Mouse (Mus musculus) thymus, adult 18-20 months (tissue): Measurements from ENCODE around the gene Limch1.

Experiments used
- DNase-seq, 2 experiments: peaks; one replicate each; pipeline ENCODE4 v3.0.0; 2022; ENCODE audit warnings: mixed read lengths in 2 of 2

Limch1 gene

DNA sequence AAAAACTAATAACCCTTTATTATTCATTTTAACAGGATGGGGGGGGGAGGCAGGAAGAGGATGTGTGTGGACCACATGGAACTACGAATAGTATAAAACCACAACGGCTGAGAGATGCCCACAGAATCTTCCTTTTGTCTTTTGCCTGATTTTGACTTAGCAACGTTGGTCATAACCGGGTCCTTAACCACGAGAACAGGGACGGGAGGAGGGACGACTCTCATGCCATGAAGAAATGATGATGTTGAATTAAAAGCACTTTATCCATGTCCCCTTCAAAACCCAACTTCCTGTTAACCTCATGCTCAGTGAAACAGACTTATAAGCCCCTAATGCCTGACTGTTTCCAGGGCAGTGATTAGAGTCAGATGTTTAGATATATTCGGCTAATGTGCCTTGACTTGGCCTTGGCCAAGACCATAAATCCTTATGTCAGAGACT lies 41.0 kb downstream of the Limch1 start:
- DNase-seq, result no peak

- DNase-seq, result no peak
Observed at GRCm38 (mm10) chr5:66789041-66789440, 43.4 kb downstream of the Limch1 start.

GRCm38 (mm10) chr5:66791161-66791560 lies 45.5 kb downstream of the Limch1 start:
- DNase-seq, result no peak

DNA sequence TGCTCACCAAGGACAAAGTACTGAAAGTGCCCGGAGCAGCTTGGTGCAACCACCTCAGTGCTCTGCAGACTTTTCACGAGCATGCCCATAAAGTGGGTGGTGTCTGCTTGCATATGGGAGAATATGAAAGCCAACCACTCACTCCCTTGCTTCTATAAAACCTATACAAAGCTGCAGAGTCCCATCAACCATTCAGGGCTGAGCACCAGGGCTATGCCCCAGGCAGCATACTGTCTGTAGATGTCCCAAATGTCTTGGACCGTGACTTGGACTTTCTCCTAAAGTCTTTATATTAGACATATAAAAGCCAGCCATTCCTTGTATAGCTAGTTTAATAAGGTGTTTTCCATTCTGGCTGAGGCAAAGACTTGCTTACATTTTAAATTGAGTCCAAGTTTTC lies 47.6 kb downstream of the Limch1 start:
- no peak for DNase-seq

DNA sequence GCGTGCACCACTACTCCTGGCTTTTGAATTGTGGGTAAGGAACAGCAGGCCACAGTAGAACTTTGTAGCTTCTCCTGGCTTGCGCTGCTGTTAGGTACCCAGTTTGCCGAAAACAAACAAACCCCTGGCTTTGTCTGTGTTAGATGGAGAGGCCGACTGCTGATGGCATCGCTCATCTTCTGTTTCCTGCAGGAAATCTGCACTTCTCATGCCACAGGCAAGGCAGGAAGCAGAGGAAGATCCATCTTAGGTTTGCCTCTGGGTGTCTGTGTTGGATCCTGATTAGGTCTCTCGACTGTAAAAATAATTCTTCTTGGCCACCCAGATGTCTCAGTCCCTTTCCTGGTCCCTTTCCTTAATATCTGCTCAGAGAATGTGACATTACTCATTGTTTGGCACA lies 51.7 kb downstream of the Limch1 start:
- no peak for DNase-seq

GRCm38 (mm10) chr5:66798135-66798534 lies 52.5 kb downstream of the Limch1 start:
- DNase-seq, result no peak

DNA sequence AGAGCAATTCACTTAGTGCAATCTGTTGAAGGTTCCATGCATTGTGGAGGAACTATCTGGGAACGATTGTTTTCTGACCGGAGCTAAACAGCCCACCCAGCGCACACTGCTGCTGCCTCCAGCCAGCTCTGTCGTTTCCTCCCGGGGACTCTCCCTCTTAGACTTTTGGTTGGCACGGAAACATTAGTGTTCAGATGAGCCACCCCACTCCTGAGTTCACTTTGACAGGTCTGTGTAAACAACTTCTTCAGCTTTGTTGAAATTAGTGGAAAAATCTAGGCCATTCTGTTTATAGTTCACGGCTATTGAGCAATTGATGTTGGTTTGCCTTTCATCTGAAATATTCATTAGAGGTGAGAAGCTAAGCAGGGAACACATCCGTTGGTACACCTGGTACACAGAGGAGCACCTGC lies 53.0 kb downstream of the Limch1 start:
- DNase-seq, result no peak

DNA sequence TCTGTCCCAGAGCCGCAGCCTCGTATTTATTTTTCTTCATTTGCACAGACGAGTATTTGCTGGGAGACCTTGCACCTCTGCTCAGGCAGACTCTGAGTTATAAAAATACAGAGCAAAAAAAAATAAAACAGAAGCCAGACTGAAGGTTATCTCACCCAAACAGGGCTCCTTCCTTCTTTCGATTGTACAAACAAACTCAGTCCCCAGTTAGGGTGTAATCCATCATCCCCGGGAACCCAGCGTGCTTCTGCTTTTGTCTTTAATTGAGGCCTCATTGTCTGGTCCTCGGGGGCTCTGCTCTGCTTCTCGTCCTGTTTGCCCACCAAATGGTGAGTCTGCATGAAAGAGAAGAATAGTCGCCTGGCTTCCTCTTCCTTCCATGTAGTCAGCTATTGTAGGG lies 54.6 kb downstream of the Limch1 start:
- no peak for DNase-seq

- no peak for DNase-seq
Observed at GRCm38 (mm10) chr5:66800977-66801376, 55.4 kb downstream of the Limch1 start.

DNA sequence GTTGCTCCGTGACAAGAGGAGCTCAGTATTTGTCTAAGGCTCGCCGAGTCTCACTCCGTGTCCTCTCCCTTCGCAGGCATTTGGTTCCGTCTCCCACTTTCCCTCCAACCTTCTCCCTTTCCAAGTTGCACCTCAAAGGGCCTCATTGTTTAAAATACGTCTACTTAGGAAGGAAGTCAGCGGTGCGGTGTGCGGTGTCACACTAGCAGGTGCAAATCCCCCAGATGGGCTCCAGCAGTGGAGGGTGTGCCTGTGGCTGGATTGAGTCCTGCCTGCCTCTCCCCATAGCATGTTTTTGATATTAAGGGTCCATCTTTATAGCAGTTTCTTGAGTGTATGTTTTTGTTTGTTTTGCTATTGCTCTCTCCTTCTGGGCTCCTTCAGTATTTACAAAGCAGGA lies 56.6 kb downstream of the Limch1 start:
- peak in 1 of 2 experiments; percentile 5 for DNase-seq

GRCm38 (mm10) chr5:66806335-66806734 lies 60.7 kb downstream of the Limch1 start:
- no peak for DNase-seq

DNA sequence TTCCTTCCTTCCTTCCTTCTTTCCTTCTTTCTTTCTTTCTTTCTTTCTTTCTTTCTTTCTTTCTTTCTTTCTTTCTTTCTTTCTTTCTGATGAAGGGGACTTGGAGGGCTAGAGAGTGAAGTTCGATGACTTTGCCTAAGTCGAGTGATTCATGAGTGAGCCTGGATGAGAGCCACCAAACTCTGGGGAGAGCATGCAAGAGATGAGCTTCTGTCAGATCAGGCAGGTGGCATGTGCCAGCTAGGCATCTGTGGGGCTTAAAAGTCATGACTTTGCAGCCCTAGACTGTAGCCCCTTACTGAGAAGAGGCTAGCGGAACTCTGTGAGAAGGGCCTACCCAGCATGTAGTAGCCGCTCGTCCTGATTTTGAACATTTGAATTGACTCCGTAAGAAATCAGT lies 62.1 kb downstream of the Limch1 start:
- no peak for DNase-seq

GRCm38 (mm10) chr5:66809016-66809570 lies 63.5 kb downstream of the Limch1 start:
- no peak for DNase-seq

DNA sequence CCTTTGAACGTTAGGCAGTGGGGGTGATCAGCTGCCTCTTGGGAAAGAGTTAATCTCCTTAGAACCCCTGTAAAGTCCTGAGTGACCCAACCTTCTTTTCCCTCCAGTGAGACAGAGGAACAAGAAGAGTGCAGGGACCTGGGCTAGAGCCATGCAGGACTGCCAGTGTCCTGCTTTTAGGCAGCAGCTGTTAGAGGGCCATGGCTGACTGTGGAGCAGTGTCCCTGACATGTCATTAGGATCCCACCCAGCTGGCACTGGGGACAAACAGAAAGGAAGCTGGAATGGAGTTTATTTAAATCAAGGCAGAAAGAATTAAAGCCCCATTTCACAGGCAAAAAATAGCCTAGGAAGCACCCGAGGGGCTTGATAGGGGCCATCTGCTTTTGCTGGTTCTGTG lies 64.8 kb downstream of the Limch1 start:
- DNase-seq, result no peak

DNA sequence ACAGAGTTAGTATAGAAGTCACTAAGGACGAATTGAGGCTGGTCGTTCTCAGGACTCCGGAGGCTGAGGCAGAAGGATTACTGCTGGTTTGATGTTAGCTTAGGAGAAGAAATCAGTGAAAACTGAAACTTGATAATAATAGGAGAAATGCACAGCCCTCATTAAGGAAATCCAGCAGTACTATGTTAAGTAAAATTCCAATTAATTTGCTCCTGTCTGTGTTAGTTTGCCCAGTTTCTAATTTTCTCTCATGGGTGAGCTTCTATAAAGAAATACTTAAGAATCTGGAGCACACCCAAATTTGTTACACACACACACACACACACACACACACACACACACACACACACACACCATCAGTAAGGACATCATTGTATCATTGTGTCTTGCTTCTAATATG lies 69.0 kb downstream of the Limch1 start:
- DNase-seq, result no peak

DNA sequence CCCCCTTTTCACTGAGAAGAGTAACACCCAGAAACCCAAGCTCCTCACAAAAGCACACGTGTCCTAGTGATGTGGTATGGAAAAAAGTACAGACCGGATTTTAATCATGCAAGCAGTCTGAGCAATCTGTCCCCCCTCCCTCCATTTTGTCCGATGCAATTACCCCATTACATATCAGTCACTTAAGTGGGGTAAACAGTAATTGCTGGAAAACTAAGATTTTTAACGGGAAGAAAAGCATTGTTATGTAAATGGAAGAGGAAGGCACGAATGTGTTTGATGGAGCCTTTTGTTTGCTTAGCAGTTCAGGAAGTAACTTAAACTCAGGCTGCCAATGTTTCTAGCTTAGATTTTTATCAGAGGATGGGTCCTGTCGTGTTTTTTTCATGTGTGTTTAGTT lies 70.2 kb downstream of the Limch1 start:
- no peak for DNase-seq

DNA sequence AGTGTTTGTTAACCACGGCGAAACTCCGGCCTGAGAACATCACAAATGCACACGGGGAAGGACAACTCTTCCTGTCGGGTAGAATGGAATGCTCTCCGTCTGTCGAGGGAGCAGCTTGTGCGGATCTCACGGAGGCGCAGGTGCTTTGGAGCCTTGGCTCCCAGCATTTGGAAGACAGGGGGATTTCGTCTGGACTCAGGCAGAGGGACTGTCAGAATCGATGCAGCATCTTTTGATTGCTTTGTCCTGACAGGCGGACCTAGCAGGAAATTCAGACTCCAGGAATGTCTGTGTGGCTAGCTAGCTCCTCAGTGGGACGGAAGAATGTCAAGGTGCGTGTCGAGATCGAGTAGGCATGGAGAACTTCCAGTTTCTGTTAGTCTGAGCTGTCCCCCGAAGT lies 71.1 kb downstream of the Limch1 start:
- no peak for DNase-seq

- DNase-seq, result no peak
Observed at GRCm38 (mm10) chr5:66817184-66817956, 71.7 kb downstream of the Limch1 start.

GRCm38 (mm10) chr5:66822500-66823205 lies 77.0 kb downstream of the Limch1 start:
- no peak for DNase-seq

DNA sequence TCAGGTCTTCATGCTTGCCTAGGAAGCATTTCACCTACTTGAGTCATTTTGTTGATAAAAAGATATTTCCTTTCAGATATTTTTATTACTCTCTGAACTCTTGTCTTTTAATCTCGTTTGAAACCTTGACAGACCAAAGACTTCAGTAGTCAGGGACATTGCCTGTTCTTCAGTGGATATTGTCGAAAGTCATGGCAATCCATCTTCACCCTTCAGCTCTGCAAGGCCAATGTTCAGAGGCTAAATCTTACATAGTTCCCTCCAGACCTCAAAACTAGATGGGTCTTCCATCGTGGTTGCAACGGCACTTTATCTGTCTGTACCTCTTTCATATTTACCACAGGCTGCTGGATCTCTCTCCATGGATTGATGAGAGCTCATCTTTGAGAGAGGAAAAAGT lies 80.0 kb downstream of the Limch1 start:
- no peak for DNase-seq

GRCm38 (mm10) chr5:66826844-66827243 lies 81.2 kb downstream of the Limch1 start:
- DNase-seq, result no peak

- no peak for DNase-seq
Observed at GRCm38 (mm10) chr5:66829505-66829904, 83.9 kb downstream of the Limch1 start.

- DNase-seq, result no peak
Observed at GRCm38 (mm10) chr5:66830206-66830605, 84.6 kb downstream of the Limch1 start.

- DNase-seq, result no peak
Observed at GRCm38 (mm10) chr5:66834756-66835155, 89.1 kb downstream of the Limch1 start.
